Mouse (Mus musculus) megakaryocyte-erythroid progenitor cell, adult 5-6 weeks (primary cell): ENCODE results near the gene Slc51b. TPM values are rescaled to one million over a fixed set of nuclear protein-coding genes. Genes with fewer than 3 reads are reported as not detected.

Experiments used
- ATAC-seq: replicated peaks from 2 replicates; pipeline ENCODE4 v1.8.0; 2016; ENCODE audit warnings: mild to moderate bottlenecking, inconsistent platforms; ENCODE audit not compliant: severe bottlenecking, poor library complexity, low FRiP score, low TSS enrichment
- total RNA-seq, 2 experiments: library from RNA; stranded (forward) in 1 of 2; stranded (reverse) in 1 of 2; fragments of 200-1000, 215-1000 nt in 1 of 2; fragments of >200 nt in 1 of 2; fragmentation: Nextera tagmentation in 1 of 2; gene quantifications; 2 replicates each; pipeline ENCODE4 v1.2.3; 2014 to 2017

Slc51b gene
- total RNA-seq, 2 experiments from 2014 or later, result not detected

GRCm38 (mm10) chr9:65417738-65418137 is 5.0 kb downstream of the Slc51b start:
- ATAC-seq, result no peak

DNA sequence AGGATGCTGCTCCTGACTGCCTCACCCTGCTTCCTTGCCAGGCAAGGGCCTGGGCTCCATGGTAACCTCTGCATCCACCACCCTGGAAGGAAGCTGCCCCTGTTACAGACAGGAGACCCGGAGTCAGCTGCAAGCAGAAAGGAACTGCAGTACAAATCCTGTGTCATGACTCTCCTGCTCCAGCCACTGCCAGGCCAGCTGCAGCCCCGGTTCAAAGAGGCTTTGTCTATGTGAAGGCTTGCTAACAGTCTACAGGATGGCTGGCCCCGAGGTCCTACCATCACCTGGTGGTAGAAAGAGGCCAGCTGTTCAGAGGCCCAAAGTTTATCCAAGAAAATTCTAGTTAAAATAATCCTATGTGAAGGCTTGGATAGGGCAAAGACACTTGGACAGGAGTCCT is 11.4 kb downstream of the Slc51b start:
- no peak for ATAC-seq

- no peak for ATAC-seq
Observed at GRCm38 (mm10) chr9:65410378-65410777, 12.4 kb downstream of the Slc51b start.

- ATAC-seq, result 0 out of 2 replicates have a peak, but pooled peaks have one; percentile 13
Observed at GRCm38 (mm10) chr9:65408871-65409295, 13.9 kb downstream of the Slc51b start.

DNA sequence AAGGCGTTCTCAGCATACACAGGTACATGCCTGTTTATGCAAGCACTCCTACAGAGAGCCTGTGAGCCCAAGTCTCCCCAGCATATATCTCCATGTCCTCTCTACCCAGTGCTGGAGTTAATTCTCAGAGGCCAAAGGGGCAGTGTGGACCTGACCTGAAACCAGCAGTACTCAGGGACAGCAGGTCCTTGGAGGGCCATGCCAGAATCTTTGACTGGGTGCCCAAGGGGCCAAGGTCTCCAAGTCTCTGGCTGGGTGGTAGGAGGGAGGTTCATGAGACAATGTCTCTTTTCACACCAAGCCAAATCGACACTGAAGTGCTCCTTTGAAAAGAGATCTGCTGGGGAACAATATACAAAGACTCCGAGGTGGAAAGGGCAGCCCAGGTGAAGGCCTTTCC is 14.9 kb downstream of the Slc51b start:
- ATAC-seq, result no peak

GRCm38 (mm10) chr9:65407327-65407726 is 15.4 kb downstream of the Slc51b start:
- ATAC-seq, result no peak

DNA sequence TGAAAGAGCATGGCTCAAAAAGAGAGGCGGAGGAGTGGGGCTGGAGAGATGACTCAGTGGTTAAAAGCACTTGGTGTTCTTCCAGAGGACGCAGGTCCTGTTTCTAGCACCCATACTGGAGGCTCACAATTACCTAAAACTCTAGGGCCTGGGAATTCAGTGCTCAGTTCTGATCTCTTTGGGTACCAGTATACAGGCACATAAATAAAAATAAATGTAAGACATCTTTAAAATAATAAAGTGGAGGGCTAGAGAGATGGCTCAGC is 17.6 kb downstream of the Slc51b start:
- ATAC-seq, result no peak

GRCm38 (mm10) chr9:65404331-65405183 is 18.2 kb downstream of the Slc51b start:
- no peak for ATAC-seq

DNA sequence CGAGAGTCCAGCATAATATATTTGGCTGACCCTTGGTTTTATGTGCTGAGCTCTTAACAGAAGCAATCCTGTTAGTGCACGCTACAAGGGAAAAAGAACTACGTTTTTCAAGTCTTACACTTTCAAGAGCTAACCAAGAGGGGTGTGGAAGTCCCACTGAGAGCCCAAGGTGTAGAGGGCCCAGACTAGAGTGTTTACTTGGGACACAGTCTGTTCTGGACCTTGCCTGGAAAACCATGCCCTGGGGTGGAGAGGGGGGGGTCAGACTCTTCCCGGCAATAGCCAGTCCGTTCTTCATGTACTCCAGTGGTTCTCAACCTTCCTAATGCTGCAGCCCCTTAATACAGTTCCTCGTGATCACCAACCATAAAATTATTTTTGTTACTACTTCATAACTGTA is 22.8 kb downstream of the Slc51b start:
- ATAC-seq, result no peak

GRCm38 (mm10) chr9:65398279-65398678 is 24.5 kb downstream of the Slc51b start, which contains the start of gene Rasl12:
Rasl12 (plus strand) TSS chr9:65398506.
- ATAC-seq, result peak; percentile 93

- no peak for ATAC-seq
Observed at GRCm38 (mm10) chr9:65394360-65394759, 28.4 kb downstream of the Slc51b start.

GRCm38 (mm10) chr9:65393606-65394005 is 29.1 kb downstream of the Slc51b start:
- no peak for ATAC-seq

DNA sequence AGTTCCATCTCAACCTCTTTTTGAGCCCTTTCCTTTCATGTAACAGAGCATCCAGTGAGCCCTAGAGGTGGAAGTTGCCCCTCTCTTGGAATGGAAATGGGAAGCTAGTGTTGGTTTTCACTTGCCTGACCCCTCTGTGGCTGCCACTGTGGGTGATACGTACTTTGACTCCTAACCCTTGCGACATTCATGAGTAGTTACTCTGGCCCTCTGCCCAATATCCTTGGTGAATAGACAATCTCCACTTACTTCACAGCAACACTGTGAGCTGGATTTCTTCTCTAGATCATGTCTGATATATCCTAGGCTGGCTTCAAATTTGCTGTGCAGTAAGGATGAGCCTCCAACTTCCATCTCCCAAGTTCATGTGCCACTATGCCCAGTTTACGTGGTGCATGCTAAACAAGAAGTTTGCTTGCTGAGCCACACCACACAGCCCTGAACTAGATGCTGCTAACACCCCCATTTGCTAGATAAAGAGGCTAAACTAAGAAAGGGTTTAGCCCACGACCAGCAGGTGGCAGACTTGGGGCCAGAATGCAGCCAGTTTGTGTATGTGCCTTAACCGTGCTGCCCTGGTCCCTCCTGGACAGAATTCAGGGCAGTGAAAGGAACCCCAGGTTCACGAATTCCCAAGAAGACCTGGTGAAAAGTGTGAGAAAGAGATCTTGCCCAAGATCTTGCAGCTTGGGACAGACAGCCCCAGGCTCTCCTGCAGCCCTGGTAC is 30.0 kb downstream of the Slc51b start:
- peak; percentile 80 for ATAC-seq

DNA sequence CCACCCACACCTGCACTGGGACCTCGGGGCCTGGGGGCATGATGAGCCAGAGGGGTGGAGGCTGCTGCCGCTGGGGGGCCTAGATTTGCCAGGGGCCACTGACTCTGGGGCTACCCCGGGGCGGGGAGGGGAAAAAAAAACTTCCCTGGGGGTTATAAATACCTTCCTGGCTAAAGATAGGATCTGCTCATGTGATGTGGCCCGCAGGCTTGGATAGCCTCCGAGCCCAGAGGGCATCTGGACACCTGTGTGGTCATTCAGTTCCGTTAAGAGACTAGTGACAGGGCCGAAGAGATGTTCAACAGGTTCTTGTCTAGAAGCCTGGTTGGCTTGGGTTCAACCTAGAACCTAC is 31.2 kb downstream of the Slc51b start, which contains the start of gene Kbtbd13:
TSS of gene Kbtbd13 (minus strand) at position 40 of the 352 bp plus-strand sequence.
- ATAC-seq, result no peak

GRCm38 (mm10) chr9:65390752-65391612 is 31.8 kb downstream of the Slc51b start:
- no peak for ATAC-seq

GRCm38 (mm10) chr9:65386373-65387140 is 36.2 kb downstream of the Slc51b start:
- no peak for ATAC-seq

- ATAC-seq, result no peak
Observed at GRCm38 (mm10) chr9:65384276-65384675, 38.5 kb downstream of the Slc51b start.

DNA sequence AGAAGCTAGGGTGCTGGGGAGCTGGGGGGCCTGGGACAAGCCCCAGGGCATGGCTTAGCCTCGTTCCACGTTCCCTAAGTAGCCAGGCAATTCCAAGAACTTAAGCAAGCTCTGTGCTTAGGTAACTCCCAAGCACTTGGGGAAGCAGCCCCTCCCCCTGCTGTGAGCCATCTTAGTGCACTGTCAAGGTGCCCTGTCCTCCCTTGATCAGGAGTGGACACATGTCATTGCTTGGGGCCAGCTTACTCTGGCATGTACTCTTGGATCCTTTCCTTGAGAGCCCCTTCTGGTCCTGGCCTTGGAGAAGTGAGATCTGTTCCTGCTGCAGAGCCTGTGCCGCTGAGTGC is 40.0 kb downstream of the Slc51b start:
- ATAC-seq, result no peak

DNA sequence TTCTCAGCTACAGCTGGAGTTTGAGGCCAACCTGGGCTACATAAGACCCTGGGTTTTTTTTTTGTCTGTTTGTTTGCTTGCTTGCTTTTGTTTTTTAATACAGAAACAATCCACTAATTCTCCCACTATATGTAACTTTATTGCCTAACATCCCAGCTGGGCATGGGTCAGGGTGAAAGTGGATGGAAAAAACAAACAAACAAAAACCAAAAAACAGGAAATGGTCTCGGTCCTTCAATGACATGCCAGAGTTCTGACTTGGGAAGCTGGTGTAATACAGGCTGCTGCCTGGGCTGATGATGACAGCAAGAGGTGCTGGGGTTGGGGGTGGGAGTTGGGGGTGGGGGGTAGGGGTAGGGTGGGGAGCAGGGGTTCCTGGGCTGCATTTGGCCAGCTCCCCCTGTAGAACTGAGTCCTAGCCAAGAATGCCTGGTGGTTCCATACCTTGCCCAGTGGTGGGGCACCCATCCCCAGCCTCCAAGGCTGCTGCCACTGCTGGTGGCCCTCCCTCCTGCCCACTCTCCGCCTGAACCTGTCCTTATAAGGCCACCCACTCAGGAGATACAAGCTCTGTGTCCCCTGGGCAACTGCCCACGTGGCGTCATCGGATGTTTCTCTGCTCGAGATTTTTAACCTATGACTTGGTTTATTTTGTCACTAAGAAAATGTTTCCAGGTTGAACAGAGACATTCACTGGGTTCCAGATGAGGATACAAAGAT is 40.6 kb downstream of the Slc51b start:
- no peak for ATAC-seq
